Mouse (Mus musculus): Measurements from ENCODE around the gene Ttll13.

- TF ChIP-seq CTCF (IDR thresholded peaks at IDR 0.05; ENCODE audit: insufficient read depth, low read length) (no peak), POLR2A (IDR thresholded peaks at IDR 0.05; ENCODE audit: borderline replicate concordance, extremely low read depth, low read depth, low read length) (no peak)
Measured at GRCm38 (mm10) chr7:80199851-80200587, 46.2 kb upstream of the Ttll13 start.

Measured in lung, adult 2 months (tissue).